Mouse (Mus musculus): Measurements from ENCODE around the gene Btg4. TPM values are rescaled to one million over a fixed set of nuclear protein-coding genes. Genes with fewer than 3 reads are reported as not detected.

The Btg4 gene
- polyA plus RNA-seq, 1 experiment from 2014 or later: not detected

GRCm38 (mm10) chr9:51075780-51076179 lies 15.1 kb downstream of the Btg4 start:
- no peak for TF ChIP-seq EP300 (optimal IDR thresholded peaks at IDR 0.05)
- no peak for TF ChIP-seq CTCF (IDR thresholded peaks at IDR 0.05; ENCODE audit: low read depth)
- H3K9ac ChIP-seq (ENCODE audit: low read length): no peak overlapping the region
- H3K36me3 ChIP-seq (ENCODE audit: control insufficient read depth, insufficient read depth, low read length): no peaks in the 10 kb centered on the region
- ATAC-seq (ENCODE audit: low FRiP score, low TSS enrichment) (no peak), DNase-seq (ENCODE audit: low spot score) (no peak)
- H3K4me1 ChIP-seq (replicated peaks; ENCODE audit: control insufficient read depth, insufficient read depth): no peaks in the 10 kb centered on the region
- H3K4me2 ChIP-seq (replicated peaks; ENCODE audit: low read depth): peak overlapping the region; percentile 90
- 34% methylated on average over 3 of the region's 3 CpGs for WGBS
- H3K9me3 ChIP-seq (ENCODE audit: control insufficient read depth, low read length): no peaks in the 10 kb centered on the region
- H3K27ac ChIP-seq (replicated peaks): no peak overlapping the region
- no peaks in the 10 kb centered on the region for H3K27me3 ChIP-seq (ENCODE audit: control insufficient read depth, insufficient read depth, low read length)
- peak overlapping the region; percentile 49; the same call in 1 of the 2 replicates for H3K4me3 ChIP-seq (ENCODE audit: low read depth, low read length)

GRCm38 (mm10) chr9:51076300-51076978 lies 15.7 kb downstream of the Btg4 start:
- Histone ChIP-seq H3K36me3 (ENCODE audit: control insufficient read depth, insufficient read depth, low read length) (no peaks in the 10 kb centered on the region), H3K9me3 (ENCODE audit: control insufficient read depth, low read length) (no peaks in the 10 kb centered on the region), H3K4me3 (ENCODE audit: low read depth, low read length) (peak overlapping the region; percentile 49), H3K4me1 (replicated peaks; ENCODE audit: control insufficient read depth, insufficient read depth) (no peaks in the 10 kb centered on the region), H3K4me2 (replicated peaks; ENCODE audit: low read depth) (peak overlapping the region; percentile 90), H3K27me3 (ENCODE audit: control insufficient read depth, insufficient read depth, low read length) (no peaks in the 10 kb centered on the region), H3K9ac (ENCODE audit: low read length) (peak overlapping the region; percentile 54), H3K27ac (replicated peaks) (peak overlapping the region; percentile 63)
- DNase-seq (ENCODE audit: low spot score): peak; percentile 24
- peak; percentile 47 for ATAC-seq (ENCODE audit: low FRiP score, low TSS enrichment)
- WGBS: under 1% methylated on average over 17 of the region's 17 CpGs
- TF ChIP-seq CTCF (IDR thresholded peaks at IDR 0.05; ENCODE audit: low read depth) (no peak), EP300 (optimal IDR thresholded peaks at IDR 0.05) (no peak)

DNA sequence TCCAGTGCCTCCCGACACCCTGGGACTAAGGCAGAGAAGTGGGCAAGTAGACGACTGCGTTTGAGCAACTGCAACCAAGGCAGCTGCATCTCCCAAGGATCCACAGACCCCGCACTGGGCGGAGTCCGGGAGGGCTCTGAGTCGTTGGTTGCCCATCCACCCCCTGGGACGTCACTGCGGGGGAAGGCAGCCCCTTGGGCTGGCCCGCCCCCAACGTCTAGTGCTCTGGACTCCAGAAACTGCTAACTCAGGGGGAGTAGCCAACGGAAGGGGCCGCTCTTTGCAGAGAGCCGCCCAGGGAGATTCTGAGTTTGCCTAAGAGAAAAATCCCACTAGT lies 16.2 kb downstream of the Btg4 start, which contains the start of gene Layn:
Gene Layn (minus strand): TSS at position 116 of the 337 bp plus-strand sequence.
- peak within 1 kb of the TSS; percentile 54 for H3K9ac ChIP-seq (ENCODE audit: low read length)
- H3K9me3 ChIP-seq (ENCODE audit: control insufficient read depth, low read length): no peaks in the 10 kb centered on the region
- H3K4me1 ChIP-seq (replicated peaks; ENCODE audit: control insufficient read depth, insufficient read depth): no peaks in the 10 kb centered on the region
- no peaks in the 10 kb centered on the region for H3K27me3 ChIP-seq (ENCODE audit: control insufficient read depth, insufficient read depth, low read length)
- WGBS: 0% methylated on average over 14 of the region's 14 CpGs
- TF ChIP-seq EP300 (optimal IDR thresholded peaks at IDR 0.05) (no peak), CTCF (IDR thresholded peaks at IDR 0.05; ENCODE audit: low read depth) (peak; percentile 54)
- H3K4me3 ChIP-seq (ENCODE audit: low read depth, low read length): peak within 1 kb of the TSS; percentile 49
- ATAC-seq (ENCODE audit: low FRiP score, low TSS enrichment) (peak; percentile 95), DNase-seq (ENCODE audit: low spot score) (peak; percentile 82)
- H3K36me3 ChIP-seq (ENCODE audit: control insufficient read depth, insufficient read depth, low read length): no peaks in the 10 kb centered on the region
- peak within 1 kb of the TSS; percentile 90 for H3K4me2 ChIP-seq (replicated peaks; ENCODE audit: low read depth)
- peak within 1 kb of the TSS; percentile 63 for H3K27ac ChIP-seq (replicated peaks)

DNA sequence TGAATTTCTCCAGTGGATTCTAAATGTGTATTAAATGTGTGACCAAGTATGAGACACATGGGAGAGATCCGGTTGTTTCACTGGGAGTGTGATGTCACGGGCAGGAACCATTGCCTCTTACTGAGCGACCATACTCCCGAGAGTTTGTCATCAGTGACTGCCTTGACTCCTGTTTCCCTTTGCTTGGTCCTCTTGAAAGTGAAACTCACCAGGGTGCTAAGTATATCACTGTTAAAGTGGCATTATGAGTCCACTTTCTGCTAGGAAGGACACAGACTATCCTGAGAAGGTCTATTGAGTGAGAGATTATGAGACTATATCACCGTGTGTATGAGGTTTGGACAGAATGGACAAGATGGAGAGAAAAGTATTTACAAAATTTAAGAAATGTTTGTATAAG lies 20.9 kb downstream of the Btg4 start:
- Histone ChIP-seq H3K9ac (ENCODE audit: low read length) (no peak overlapping the region), H3K4me3 (ENCODE audit: low read depth, low read length) (no peak overlapping the region), H3K36me3 (ENCODE audit: control insufficient read depth, insufficient read depth, low read length) (no peaks in the 10 kb centered on the region), H3K27me3 (ENCODE audit: control insufficient read depth, insufficient read depth, low read length) (no peaks in the 10 kb centered on the region), H3K4me1 (replicated peaks; ENCODE audit: control insufficient read depth, insufficient read depth) (no peaks in the 10 kb centered on the region), H3K27ac (replicated peaks) (no peak overlapping the region), H3K9me3 (ENCODE audit: control insufficient read depth, low read length) (no peaks in the 10 kb centered on the region), H3K4me2 (replicated peaks; ENCODE audit: low read depth) (no peak overlapping the region)
- ATAC-seq (ENCODE audit: low FRiP score, low TSS enrichment): no peak
- 79% methylated on average over 5 of the region's 5 CpGs for WGBS
- TF ChIP-seq EP300 (optimal IDR thresholded peaks at IDR 0.05): no peak
- TF ChIP-seq CTCF (IDR thresholded peaks at IDR 0.05; ENCODE audit: low read depth): no peak
- no peak for DNase-seq (ENCODE audit: low spot score)

DNA sequence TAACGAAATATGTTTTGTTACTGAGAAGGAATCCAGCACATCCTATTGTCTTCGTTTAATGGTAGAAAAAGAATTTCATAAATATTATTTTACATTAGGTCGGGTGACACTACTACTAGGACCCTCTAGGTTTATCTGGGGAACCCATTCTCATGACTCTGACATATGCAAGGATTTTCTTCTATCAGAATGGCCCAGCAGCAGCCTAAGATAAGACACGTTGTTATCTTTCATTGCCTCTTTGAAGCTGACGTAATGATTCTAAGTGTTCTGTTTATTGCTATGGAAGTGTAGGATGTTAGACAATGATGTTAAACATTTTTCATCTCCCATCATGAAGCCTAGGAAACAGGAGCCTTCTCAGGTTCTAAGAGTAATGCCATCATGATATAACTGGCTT lies 33.0 kb downstream of the Btg4 start:
- 54% methylated on average over 5 of the region's 5 CpGs for WGBS
- Histone ChIP-seq H3K4me2 (replicated peaks; ENCODE audit: low read depth) (no peak overlapping the region), H3K9me3 (ENCODE audit: control insufficient read depth, low read length) (no peaks in the 10 kb centered on the region), H3K4me3 (ENCODE audit: low read depth, low read length) (no peak overlapping the region), H3K27ac (replicated peaks) (no peak overlapping the region), H3K4me1 (replicated peaks; ENCODE audit: control insufficient read depth, insufficient read depth) (no peaks in the 10 kb centered on the region), H3K27me3 (ENCODE audit: control insufficient read depth, insufficient read depth, low read length) (no peaks in the 10 kb centered on the region), H3K9ac (ENCODE audit: low read length) (no peak overlapping the region), H3K36me3 (ENCODE audit: control insufficient read depth, insufficient read depth, low read length) (no peaks in the 10 kb centered on the region)
- DNase-seq (ENCODE audit: low spot score) (no peak), ATAC-seq (ENCODE audit: low FRiP score, low TSS enrichment) (no peak)
- TF ChIP-seq CTCF (IDR thresholded peaks at IDR 0.05; ENCODE audit: low read depth) (no peak), EP300 (optimal IDR thresholded peaks at IDR 0.05) (no peak)

DNA sequence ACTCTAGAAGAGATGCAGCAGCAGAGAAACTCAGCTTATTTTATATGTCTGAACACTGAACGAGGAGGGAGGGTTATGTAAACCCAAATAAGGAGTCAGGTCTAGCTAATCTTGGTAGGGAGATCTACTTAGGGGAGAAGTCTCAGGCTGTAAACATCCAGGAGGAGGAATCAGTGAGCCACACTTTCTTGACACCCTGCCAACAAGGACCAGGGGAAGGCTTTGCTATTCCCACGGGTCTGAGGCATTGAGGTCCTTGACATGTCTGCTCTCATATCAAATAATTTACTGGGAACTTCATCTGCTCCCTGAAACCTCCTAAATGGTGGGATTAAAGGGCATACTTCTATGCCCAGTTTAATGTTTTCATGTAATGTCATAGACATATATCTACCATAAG lies 35.6 kb downstream of the Btg4 start:
- no peak for TF ChIP-seq EP300 (optimal IDR thresholded peaks at IDR 0.05)
- no peak for TF ChIP-seq CTCF (IDR thresholded peaks at IDR 0.05; ENCODE audit: low read depth)
- no peak overlapping the region for H3K9ac ChIP-seq (ENCODE audit: low read length)
- H3K4me2 ChIP-seq (replicated peaks; ENCODE audit: low read depth): no peak overlapping the region
- H3K4me1 ChIP-seq (replicated peaks; ENCODE audit: control insufficient read depth, insufficient read depth): no peaks in the 10 kb centered on the region
- H3K9me3 ChIP-seq (ENCODE audit: control insufficient read depth, low read length): no peaks in the 10 kb centered on the region
- WGBS: 25% methylated on average over 2 of the region's 2 CpGs
- ATAC-seq (ENCODE audit: low FRiP score, low TSS enrichment) (no peak), DNase-seq (ENCODE audit: low spot score) (no peak)
- H3K27ac ChIP-seq (replicated peaks): no peak overlapping the region
- H3K27me3 ChIP-seq (ENCODE audit: control insufficient read depth, insufficient read depth, low read length): no peaks in the 10 kb centered on the region
- no peak overlapping the region for H3K4me3 ChIP-seq (ENCODE audit: low read depth, low read length)
- H3K36me3 ChIP-seq (ENCODE audit: control insufficient read depth, insufficient read depth, low read length): no peaks in the 10 kb centered on the region
